Mouse (Mus musculus): ENCODE results near the gene Ina. TPM values are rescaled to one million over a fixed set of nuclear protein-coding genes. Genes with fewer than 3 reads are reported as not detected.
A peak's percentile ranks its signal among the peaks of the same experiment; 100 is the strongest.

The Ina gene
- polyA plus RNA-seq, 1 experiment = 0.31 TPM

DNA sequence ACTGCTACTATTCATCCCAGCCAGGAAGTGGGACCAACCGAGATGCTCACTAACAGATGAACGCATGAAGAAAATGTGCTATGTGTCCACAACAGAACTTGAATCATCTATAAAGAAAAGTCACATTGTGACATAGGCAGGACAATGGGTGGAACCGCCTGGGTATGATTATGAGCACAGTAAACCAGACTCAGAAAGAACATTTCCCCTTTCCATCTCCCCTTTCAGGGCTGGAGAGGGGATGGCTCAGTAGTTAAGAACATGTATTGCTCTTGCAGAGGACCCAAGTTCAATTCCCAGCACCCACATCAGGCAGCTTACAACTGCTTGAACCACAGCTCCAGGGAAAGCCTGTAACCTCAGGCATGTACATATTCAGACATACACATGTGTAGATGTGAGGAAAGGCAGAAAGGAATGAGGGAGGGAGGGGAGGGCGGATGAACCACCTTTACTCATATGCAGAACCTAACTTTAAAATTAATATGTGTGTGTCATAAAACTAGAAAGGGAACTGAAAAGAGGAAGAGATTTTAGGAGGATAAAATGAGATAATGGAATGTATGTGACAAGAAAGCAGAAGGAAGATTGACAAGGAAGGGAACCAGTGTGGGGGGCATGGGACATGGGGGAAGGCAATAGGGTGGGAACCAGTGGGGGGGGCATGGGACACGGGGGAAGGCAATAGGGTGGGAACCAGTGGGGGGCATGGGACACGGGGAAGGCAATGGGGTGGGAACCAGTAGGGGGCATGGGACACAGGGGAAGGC lies 10.6 kb upstream of the Ina start:
- no peak for TF ChIP-seq POLR2A (IDR thresholded peaks at IDR 0.05; ENCODE audit: low read depth, low read length)
- TF ChIP-seq CTCF (conservative IDR thresholded peaks at IDR 0.05; ENCODE audit: insufficient read depth, insufficient read length, low read depth, low read length) = no peak
- Histone ChIP-seq H3K4me3 (ENCODE audit: insufficient read depth, low read depth, low read length) (no peak overlapping the region), H3K27ac (ENCODE audit: insufficient read depth, low read depth, low read length) (no peak overlapping the region), H3K4me1 (ENCODE audit: control insufficient read depth, insufficient read depth, low read length) (no peaks in the 10 kb centered on the region), H3K36me3 (ENCODE audit: control insufficient read depth, insufficient read depth, low read length) (no peaks in the 10 kb centered on the region), H3K27me3 (replicated peaks; ENCODE audit: control insufficient read depth, insufficient read depth, low read length) (no peaks in the 10 kb centered on the region)
- 80% methylated on average over 6 of the region's 6 CpGs for WGBS
- no peak for DNase-seq

DNA sequence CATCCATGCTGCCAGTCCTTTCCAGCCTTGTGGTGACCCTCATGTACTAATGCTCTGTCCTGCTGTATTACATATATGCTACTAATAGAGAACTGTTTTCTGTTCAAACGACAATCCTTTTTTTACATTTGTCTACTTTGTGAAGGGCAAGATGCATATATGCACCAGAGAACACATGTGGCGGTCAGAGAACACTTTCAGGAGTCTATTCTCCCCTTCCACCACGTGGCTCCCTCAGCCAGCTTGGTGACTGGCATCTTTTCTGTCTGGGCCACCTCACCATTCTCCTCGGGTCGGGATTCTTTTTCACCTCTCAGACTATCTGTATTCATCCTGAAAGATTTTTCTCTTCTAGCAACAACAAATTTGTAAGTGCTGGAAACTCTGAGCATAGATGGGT lies 8.6 kb upstream of the Ina start:
- Histone ChIP-seq H3K27ac (ENCODE audit: insufficient read depth, low read depth, low read length) (no peak overlapping the region), H3K27me3 (replicated peaks; ENCODE audit: control insufficient read depth, insufficient read depth, low read length) (no peaks in the 10 kb centered on the region), H3K4me1 (ENCODE audit: control insufficient read depth, insufficient read depth, low read length) (no peaks in the 10 kb centered on the region), H3K36me3 (ENCODE audit: control insufficient read depth, insufficient read depth, low read length) (no peaks in the 10 kb centered on the region), H3K4me3 (ENCODE audit: insufficient read depth, low read depth, low read length) (no peak overlapping the region)
- WGBS = 61% methylated on average over 5 of the region's 5 CpGs
- DNase-seq = no peak
- TF ChIP-seq CTCF (conservative IDR thresholded peaks at IDR 0.05; ENCODE audit: insufficient read depth, insufficient read length, low read depth, low read length) = no peak
- no peak for TF ChIP-seq POLR2A (IDR thresholded peaks at IDR 0.05; ENCODE audit: low read depth, low read length)

DNA sequence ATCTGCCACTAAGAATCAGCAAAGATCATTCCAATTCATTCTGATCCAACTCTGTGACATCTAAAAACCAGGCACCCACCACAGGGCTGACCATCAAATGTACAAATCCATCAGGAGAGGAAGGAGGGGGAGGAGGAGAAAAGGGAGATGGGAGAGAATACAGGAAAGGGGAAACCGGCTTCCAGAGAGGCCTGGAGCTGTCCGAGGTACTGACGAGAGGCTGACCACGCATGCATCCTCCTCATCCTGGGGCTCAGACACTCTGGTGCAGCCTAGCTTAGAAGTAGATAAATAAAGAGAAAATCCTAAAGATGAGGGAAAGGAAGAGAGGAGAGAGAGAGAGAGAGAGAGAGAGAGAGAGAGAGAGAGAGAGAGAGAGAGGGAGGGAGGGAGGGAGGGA lies 8.2 kb upstream of the Ina start:
- H3K36me3 ChIP-seq (ENCODE audit: control insufficient read depth, insufficient read depth, low read length) = no peaks in the 10 kb centered on the region
- TF ChIP-seq POLR2A (IDR thresholded peaks at IDR 0.05; ENCODE audit: low read depth, low read length) (no peak), CTCF (conservative IDR thresholded peaks at IDR 0.05; ENCODE audit: insufficient read depth, insufficient read length, low read depth, low read length) (no peak)
- WGBS = 0% methylated on average over 4 of the region's 4 CpGs
- no peak overlapping the region for H3K27ac ChIP-seq (ENCODE audit: insufficient read depth, low read depth, low read length)
- no peak overlapping the region for H3K4me3 ChIP-seq (ENCODE audit: insufficient read depth, low read depth, low read length)
- H3K4me1 ChIP-seq (ENCODE audit: control insufficient read depth, insufficient read depth, low read length) = no peaks in the 10 kb centered on the region
- peak; percentile 36 for DNase-seq
- H3K27me3 ChIP-seq (replicated peaks; ENCODE audit: control insufficient read depth, insufficient read depth, low read length) = no peaks in the 10 kb centered on the region

DNA sequence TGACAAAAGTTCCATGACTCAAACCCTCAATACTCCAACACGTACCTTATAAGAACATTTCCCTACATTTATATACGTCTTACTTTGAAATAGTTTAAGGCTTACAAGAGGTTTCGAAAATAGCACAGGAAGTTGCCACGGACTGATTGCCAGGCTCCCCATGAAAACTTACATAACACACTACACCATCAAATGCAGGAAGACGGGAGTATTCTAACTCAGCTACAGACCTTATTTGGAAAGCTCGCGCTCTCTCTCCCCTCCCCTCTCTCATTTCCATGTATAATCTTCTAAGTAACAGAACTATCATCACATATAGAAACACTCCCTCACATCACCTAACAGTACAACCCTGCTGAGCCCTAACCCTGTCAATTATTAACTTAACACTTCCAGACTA lies 5.1 kb upstream of the Ina start:
- DNase-seq = no peak
- no peaks in the 10 kb centered on the region for H3K36me3 ChIP-seq (ENCODE audit: control insufficient read depth, insufficient read depth, low read length)
- TF ChIP-seq POLR2A (IDR thresholded peaks at IDR 0.05; ENCODE audit: low read depth, low read length) (no peak), CTCF (conservative IDR thresholded peaks at IDR 0.05; ENCODE audit: insufficient read depth, insufficient read length, low read depth, low read length) (no peak)
- H3K27me3 ChIP-seq (replicated peaks; ENCODE audit: control insufficient read depth, insufficient read depth, low read length) = peaks cover 4% of the 10 kb centered on the region; the same call in 1 of the 2 replicates
- H3K27ac ChIP-seq (ENCODE audit: insufficient read depth, low read depth, low read length) = no peak overlapping the region
- H3K4me3 ChIP-seq (ENCODE audit: insufficient read depth, low read depth, low read length) = no peak overlapping the region
- H3K4me1 ChIP-seq (ENCODE audit: control insufficient read depth, insufficient read depth, low read length) = no peaks in the 10 kb centered on the region
- 81% methylated on average over 7 of the region's 7 CpGs for WGBS

DNA sequence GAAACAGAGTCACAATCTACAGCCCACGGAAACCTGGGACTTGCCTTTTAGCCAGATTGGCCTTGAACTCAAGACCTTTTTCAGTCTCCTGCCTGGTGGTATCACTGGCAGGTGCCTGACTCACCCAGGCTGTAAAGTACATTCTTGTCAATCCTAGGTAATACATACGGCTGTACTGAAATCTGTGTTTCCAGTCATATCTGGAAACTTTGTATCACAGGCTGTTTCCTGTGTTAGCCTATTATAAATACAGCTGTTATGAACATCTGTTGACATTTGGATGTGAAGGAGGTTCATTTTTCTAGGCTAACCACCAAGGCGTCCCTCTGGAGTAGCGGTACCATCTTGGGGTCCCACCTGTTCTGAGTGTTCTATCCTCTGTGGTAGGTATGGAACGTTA lies 4.6 kb upstream of the Ina start:
- Histone ChIP-seq H3K4me1 (ENCODE audit: control insufficient read depth, insufficient read depth, low read length) (no peaks in the 10 kb centered on the region), H3K27ac (ENCODE audit: insufficient read depth, low read depth, low read length) (no peak overlapping the region), H3K27me3 (replicated peaks; ENCODE audit: control insufficient read depth, insufficient read depth, low read length) (peaks cover 6% of the 10 kb centered on the region; the same call in 1 of the 2 replicates), H3K36me3 (ENCODE audit: control insufficient read depth, insufficient read depth, low read length) (no peaks in the 10 kb centered on the region), H3K4me3 (ENCODE audit: insufficient read depth, low read depth, low read length) (no peak overlapping the region)
- 84% methylated on average over 5 of the region's 5 CpGs for WGBS
- DNase-seq = no peak
- TF ChIP-seq POLR2A (IDR thresholded peaks at IDR 0.05; ENCODE audit: low read depth, low read length) (no peak), CTCF (conservative IDR thresholded peaks at IDR 0.05; ENCODE audit: insufficient read depth, insufficient read length, low read depth, low read length) (no peak)

DNA sequence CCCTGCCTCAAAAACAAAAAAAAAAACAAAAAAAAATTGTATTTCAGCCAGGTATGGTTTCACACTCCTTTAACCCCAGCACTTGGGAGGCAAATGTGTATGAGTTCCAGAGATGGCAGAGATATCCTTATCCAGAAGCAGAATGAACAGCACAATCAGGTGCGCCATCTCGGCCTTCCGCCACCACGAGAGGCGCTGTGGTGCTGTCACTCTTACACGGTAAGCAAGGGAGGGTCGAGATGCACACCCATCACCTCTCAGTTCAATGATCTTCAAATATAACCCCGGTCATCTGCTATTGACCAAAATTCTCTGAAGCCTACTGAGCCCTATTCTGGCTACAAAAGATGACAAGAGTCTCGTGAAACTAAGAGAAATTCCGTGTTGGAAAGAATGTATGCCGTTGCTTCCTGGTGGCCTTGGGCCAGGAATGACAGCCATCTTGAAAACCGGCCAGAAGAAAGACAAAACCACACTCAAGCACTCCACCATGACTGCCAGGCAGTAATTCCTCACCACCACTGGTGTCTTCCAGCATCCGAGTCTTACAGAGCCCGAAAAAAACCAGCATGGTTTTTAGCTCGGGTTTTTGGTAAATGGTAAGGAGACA lies 1.9 kb upstream of the Ina start:
- 86% methylated on average over 15 of the region's 15 CpGs for WGBS
- Histone ChIP-seq H3K27ac (ENCODE audit: insufficient read depth, low read depth, low read length) (no peak overlapping the region), H3K4me1 (ENCODE audit: control insufficient read depth, insufficient read depth, low read length) (no peaks in the 10 kb centered on the region), H3K27me3 (replicated peaks; ENCODE audit: control insufficient read depth, insufficient read depth, low read length) (peaks cover 6% of the 10 kb centered on the region; the same call in 1 of the 2 replicates), H3K4me3 (ENCODE audit: insufficient read depth, low read depth, low read length) (no peak overlapping the region), H3K36me3 (ENCODE audit: control insufficient read depth, insufficient read depth, low read length) (no peaks in the 10 kb centered on the region)
- no peak for DNase-seq
- TF ChIP-seq POLR2A (IDR thresholded peaks at IDR 0.05; ENCODE audit: low read depth, low read length) = no peak
- no peak for TF ChIP-seq CTCF (conservative IDR thresholded peaks at IDR 0.05; ENCODE audit: insufficient read depth, insufficient read length, low read depth, low read length)

DNA sequence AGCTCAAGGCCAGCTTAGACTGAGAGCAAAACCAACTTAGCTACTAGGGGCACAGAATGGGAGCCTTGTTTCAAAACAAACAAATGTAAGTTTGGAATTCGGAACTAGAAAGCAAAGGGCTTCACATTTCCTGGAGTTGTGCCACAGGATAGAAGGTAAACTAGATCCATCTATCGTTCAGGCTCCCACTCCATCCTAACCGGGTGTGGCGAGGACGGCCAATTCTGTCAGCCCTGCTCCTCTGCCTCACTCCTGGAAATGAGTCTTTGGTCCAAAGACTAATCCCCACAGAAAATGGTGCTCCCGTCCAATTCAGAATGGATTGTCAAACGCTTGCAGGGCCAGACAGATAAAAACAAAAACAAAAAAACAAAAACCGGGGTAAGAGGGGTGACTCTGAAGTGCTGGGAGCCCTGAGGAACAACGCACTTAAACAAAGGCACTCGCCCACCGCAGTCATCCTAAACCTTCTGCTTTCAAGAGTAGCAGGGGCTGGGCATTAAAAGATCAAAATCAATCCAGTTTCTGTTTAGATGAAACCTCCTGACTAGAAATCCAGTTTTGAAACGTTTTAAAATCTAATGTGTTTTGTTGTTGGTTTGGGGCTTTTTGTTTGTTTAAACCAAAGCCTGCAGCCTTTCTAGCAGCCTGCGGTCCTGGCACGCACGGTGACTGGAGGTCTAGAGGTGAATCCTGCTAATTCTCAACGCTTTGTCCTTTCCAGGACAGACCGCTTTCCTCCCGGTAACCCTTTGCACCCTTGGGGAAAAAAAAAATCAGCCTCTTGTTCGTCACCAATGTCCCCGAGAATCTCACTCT lies 949 bp upstream of the Ina start:
- no peak for TF ChIP-seq CTCF (conservative IDR thresholded peaks at IDR 0.05; ENCODE audit: insufficient read depth, insufficient read length, low read depth, low read length)
- WGBS = 16% methylated on average over 20 of the region's 20 CpGs
- no peak for DNase-seq
- H3K36me3 ChIP-seq (ENCODE audit: control insufficient read depth, insufficient read depth, low read length) = no peaks in the 10 kb centered on the region
- no peak overlapping the region for H3K4me3 ChIP-seq (ENCODE audit: insufficient read depth, low read depth, low read length)
- H3K27ac ChIP-seq (ENCODE audit: insufficient read depth, low read depth, low read length) = no peak overlapping the region
- peaks cover 6% of the 10 kb centered on the region; the same call in 1 of the 2 replicates for H3K27me3 ChIP-seq (replicated peaks; ENCODE audit: control insufficient read depth, insufficient read depth, low read length)
- no peaks in the 10 kb centered on the region for H3K4me1 ChIP-seq (ENCODE audit: control insufficient read depth, insufficient read depth, low read length)

All from kidney, adult 2 months (tissue).